In the genomic region with DNA sequence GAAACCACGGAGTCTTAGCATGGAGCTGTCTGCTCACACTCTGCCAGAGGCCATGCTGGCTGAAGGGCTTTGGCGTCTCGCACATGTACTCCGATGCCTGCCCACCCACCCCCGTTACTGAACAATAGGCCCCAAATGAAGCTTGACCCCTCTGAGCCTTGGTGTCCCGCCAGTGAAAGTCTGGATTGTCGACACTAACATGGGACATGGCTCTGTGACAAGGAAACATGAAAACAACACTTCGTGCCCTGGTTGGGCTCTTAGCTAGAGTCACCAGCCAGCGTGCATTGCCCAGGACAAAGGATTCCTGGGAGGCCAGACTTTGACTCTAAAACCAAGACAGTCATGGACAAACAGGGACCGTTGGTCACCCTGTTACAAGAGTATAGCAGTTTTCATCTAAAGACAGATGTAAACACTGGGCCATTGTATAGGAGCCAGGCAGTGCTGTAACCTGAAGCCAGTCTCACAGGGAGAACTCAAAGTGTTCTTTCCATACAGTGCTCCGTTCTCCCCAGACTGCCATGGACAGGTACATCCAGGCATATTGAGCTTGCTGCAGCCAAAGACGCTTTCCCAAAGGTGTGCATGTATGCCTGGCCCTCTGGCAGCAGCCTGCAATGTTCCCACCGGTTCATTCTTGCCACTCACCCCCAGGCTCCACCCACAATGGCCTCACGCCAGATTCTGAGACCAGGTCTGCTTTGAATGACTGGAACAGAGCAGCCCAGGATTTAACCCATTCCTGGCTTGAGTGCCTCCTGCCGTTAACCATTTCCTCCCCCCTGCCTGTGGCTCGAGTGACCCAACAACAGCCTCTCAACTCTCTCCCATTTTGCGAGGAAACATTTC, we compare ENCODE assay signal across 8 mouse cellular contexts. TPM values are rescaled to one million over a fixed set of nuclear protein-coding genes. Genes with fewer than 3 reads are reported as not detected.
A peak's percentile ranks its signal among the peaks of the same experiment; 100 is the strongest.
DNase-seq lines count a peak whose midpoint lies in the region; ATAC-seq and TF ChIP-seq lines count a peak whose summit lies in the region.

No protein-coding gene starts in this region.

- H3K9me3 ChIP-seq in embryonic facial prominence, embryonic 13.5 days = no peaks in the 10 kb centered on the region
- no peaks in the 10 kb centered on the region for H3K9me3 ChIP-seq in hindbrain, postnatal 0 days (ENCODE audit: low read length)
- H3K9me3 ChIP-seq in liver, embryonic 12.5 days (replicated peaks) = no peaks in the 10 kb centered on the region
- H3K9me3 ChIP-seq in neural tube, embryonic 12.5 days = no peaks in the 10 kb centered on the region

- H3K4me3 ChIP-seq in embryonic facial prominence, embryonic 13.5 days = peak overlapping the region; percentile 25
- no peak overlapping the region for H3K4me3 ChIP-seq in hindbrain, postnatal 0 days (ENCODE audit: low read length)
- no peak overlapping the region for H3K4me3 ChIP-seq in liver, embryonic 12.5 days
- H3K4me3 ChIP-seq in neural tube, embryonic 12.5 days = peak overlapping the region; percentile 13; the same call in 1 of the 2 replicates

- 0 out of 2 replicates have a peak overlapping the region, but pooled peaks have one; percentile 32 for H3K9ac ChIP-seq in embryonic facial prominence, embryonic 13.5 days
- no peak overlapping the region for H3K9ac ChIP-seq in hindbrain, postnatal 0 days (replicated peaks; ENCODE audit: low read length)
- H3K9ac ChIP-seq in liver, embryonic 12.5 days = no peak overlapping the region
- 0 out of 2 replicates have a peak overlapping the region, but pooled peaks have one; percentile 13 for H3K9ac ChIP-seq in neural tube, embryonic 12.5 days

- H3K4me1 ChIP-seq in embryonic facial prominence, embryonic 13.5 days = peaks cover 71% of the 10 kb centered on the region
- peaks cover 15% of the 10 kb centered on the region for H3K4me1 ChIP-seq in hindbrain, postnatal 0 days (ENCODE audit: insufficient read depth, low read length)
- peaks cover 10% of the 10 kb centered on the region for H3K4me1 ChIP-seq in liver, embryonic 12.5 days
- H3K4me1 ChIP-seq in neural tube, embryonic 12.5 days = peaks cover 33% of the 10 kb centered on the region

- ATAC-seq in embryonic facial prominence, embryonic 13.5 days (ENCODE audit: insufficient number of reproducible peaks, insufficient read depth, low FRiP score, low TSS enrichment, low read depth) = peak; percentile 70
- ATAC-seq in hindbrain, postnatal 0 days = peak; percentile 82
- ATAC-seq in liver, embryonic 12.5 days = peak; percentile 39; the same call in 1 of the 2 replicates
- ATAC-seq in neural tube, embryonic 12.5 days (ENCODE audit: low FRiP score, low read depth) = peak; percentile 78
- ATAC-seq in granulocyte monocyte progenitor cell, adult 5-6 weeks (replicated peaks; ENCODE audit: poor library complexity, severe bottlenecking) = no peak

- DNase-seq in gastrocnemius, postnatal 10 days = peak; percentile 63
- DNase-seq in gastrocnemius, adult 18-20 months (ENCODE audit: low spot score) = no peak
- DNase-seq in adrenal gland, adult 2 months = peak; percentile 59
- DNase-seq in hindbrain, postnatal 0 days (ENCODE audit: low spot score) = peak; percentile 92

- H3K4me2 ChIP-seq in embryonic facial prominence, embryonic 13.5 days = peak overlapping the region; percentile 52
- peak overlapping the region; percentile 51 for H3K4me2 ChIP-seq in hindbrain, postnatal 0 days (ENCODE audit: low read depth, low read length)
- peak overlapping the region; percentile 5; the same call in 1 of the 2 replicates for H3K4me2 ChIP-seq in liver, embryonic 12.5 days
- peak overlapping the region; percentile 56 for H3K4me2 ChIP-seq in neural tube, embryonic 12.5 days (replicated peaks)

- peak overlapping the region; percentile 90 for H3K27ac ChIP-seq in embryonic facial prominence, embryonic 13.5 days
- H3K27ac ChIP-seq in hindbrain, postnatal 0 days = peak overlapping the region; percentile 73
- no peak overlapping the region for H3K27ac ChIP-seq in liver, embryonic 12.5 days
- H3K27ac ChIP-seq in neural tube, embryonic 12.5 days = no peak overlapping the region

- H3K36me3 ChIP-seq in embryonic facial prominence, embryonic 13.5 days = peaks cover 10% of the 10 kb centered on the region
- H3K36me3 ChIP-seq in hindbrain, postnatal 0 days (ENCODE audit: insufficient read depth, low read length) = peaks cover 3% of the 10 kb centered on the region; the same call in 1 of the 2 replicates
- peaks cover 8% of the 10 kb centered on the region for H3K36me3 ChIP-seq in liver, embryonic 12.5 days
- peaks cover 10% of the 10 kb centered on the region for H3K36me3 ChIP-seq in neural tube, embryonic 12.5 days

- 6% methylated on average over 17 of the region's 17 CpGs for WGBS in embryonic facial prominence, embryonic 13.5 days
- WGBS in hindbrain, postnatal 0 days = 10% methylated on average over 17 of the region's 17 CpGs
- WGBS in liver, embryonic 12.5 days (ENCODE audit: insufficient replicate concordance) = 37% methylated on average over 17 of the region's 17 CpGs
- 8% methylated on average over 17 of the region's 17 CpGs for WGBS in neural tube, embryonic 12.5 days

- no peak for TF ChIP-seq CTCF in hindbrain, postnatal 0 days (IDR thresholded peaks at IDR 0.05; ENCODE audit: low read depth)

- no peaks in the 10 kb centered on the region for H3K27me3 ChIP-seq in embryonic facial prominence, embryonic 13.5 days
- H3K27me3 ChIP-seq in hindbrain, postnatal 0 days (ENCODE audit: insufficient read depth, low read length) = no peaks in the 10 kb centered on the region
- peaks cover 22% of the 10 kb centered on the region; the same call in 1 of the 2 replicates for H3K27me3 ChIP-seq in liver, embryonic 12.5 days (replicated peaks)
- no peaks in the 10 kb centered on the region for H3K27me3 ChIP-seq in neural tube, embryonic 12.5 days (replicated peaks)

RNA-seq across cellular contexts. Expression of gene Mn1, which starts 23.6 kb away (rescaled TPM):
- total RNA-seq in gastrocnemius, postnatal 10 days (2021) = 10 to 100 TPM; 19.6 to 30.4 TPM
- 10 to 100 TPM; 34.5 to 75.8 TPM for total RNA-seq in gastrocnemius, adult 18-20 months (2021)
- 1 to 10 TPM; 3.0 to 5.6 TPM for total RNA-seq in adrenal gland, adult 2 months (2021)
- 4.7 and 4.8 TPM in 2 replicates for polyA plus RNA-seq in adrenal gland, adult 2 months (2012; rRNA removed)
- polyA plus RNA-seq in embryonic facial prominence, embryonic 13.5 days (2015; fragmentation: Nextera tagmentation; extraction: Ambion mirVana) = 46.6 and 51.3 TPM in 2 replicates
- 71.5 and 87.2 TPM in 2 replicates for total RNA-seq in hindbrain, postnatal 0 days (2014; rRNA removed)
- polyA plus RNA-seq in hindbrain, postnatal 0 days (2015; fragmentation: Nextera tagmentation; extraction: Ambion mirVana) = 27.0 and 32.9 TPM in 2 replicates
- 2.4 and 3.1 TPM in 2 replicates for polyA plus RNA-seq in liver, embryonic 12.5 days (2016; fragmentation: Nextera tagmentation; extraction: Ambion mirVana)
- 25.8 and 29.9 TPM in 2 replicates for polyA plus RNA-seq in neural tube, embryonic 12.5 days (2016; fragmentation: Nextera tagmentation; extraction: Ambion mirVana)
- 0.64 TPM in 1 of 2 replicates, not detected in the other for total RNA-seq in granulocyte monocyte progenitor cell, adult 5-6 weeks (2014; fragmentation: Nextera tagmentation)
- not detected in 2 replicates for total RNA-seq in granulocyte monocyte progenitor cell, adult 5-6 weeks (2017)

Comparison
In these comparisons a context has a peak if more than half of its experiments do, and no peak if none do; other contexts are left out.
1. H3K27ac ChIP-seq: peak in embryonic facial prominence, embryonic 13.5 days (single experiment) and hindbrain, postnatal 0 days (single experiment); none in liver, embryonic 12.5 days (single experiment) and neural tube, embryonic 12.5 days (single experiment).
2. H3K4me2 ChIP-seq: peak in every context shown above with its lines; median percentile 56 in neural tube, embryonic 12.5 days; 52 in embryonic facial prominence, embryonic 13.5 days; 51 in hindbrain, postnatal 0 days; 5 in liver, embryonic 12.5 days.
3. H3K4me3 ChIP-seq: peak in embryonic facial prominence, embryonic 13.5 days (single experiment) and neural tube, embryonic 12.5 days (single experiment); none in hindbrain, postnatal 0 days (single experiment) and liver, embryonic 12.5 days (single experiment).
4. H3K9ac ChIP-seq: peak in embryonic facial prominence, embryonic 13.5 days (single experiment) and neural tube, embryonic 12.5 days (single experiment); none in hindbrain, postnatal 0 days (single experiment) and liver, embryonic 12.5 days (single experiment).